Mouse (Mus musculus): ENCODE results near the gene Arl5a.
A peak's percentile ranks its signal among the peaks of the same experiment; 100 is the strongest.

The Arl5a gene

GRCm38 (mm10) chr2:52422871-52423610 lies 1.7 kb downstream of the Arl5a start:
- no peak for DNase-seq

- DNase-seq: peak; percentile 66
These were observed 3.5 kb downstream of the Arl5a start for GRCm38 (mm10) chr2:52421197-52421596.

- no peak for DNase-seq
These were observed 4.5 kb downstream of the Arl5a start for GRCm38 (mm10) chr2:52420001-52420710.

- no peak for DNase-seq
These were observed 5.4 kb downstream of the Arl5a start for GRCm38 (mm10) chr2:52419295-52419694.

- DNase-seq: no peak
These were observed 12.1 kb downstream of the Arl5a start for GRCm38 (mm10) chr2:52412524-52413037.

- no peak for DNase-seq
These were observed 18.2 kb downstream of the Arl5a start for GRCm38 (mm10) chr2:52406480-52406879.

GRCm38 (mm10) chr2:52405238-52405637 lies 19.5 kb downstream of the Arl5a start:
- DNase-seq: no peak

- no peak for DNase-seq
These were observed 30.2 kb downstream of the Arl5a start for GRCm38 (mm10) chr2:52394529-52394928.

GRCm38 (mm10) chr2:52390415-52390975 lies 34.2 kb downstream of the Arl5a start:
- no peak for DNase-seq

- no peak for DNase-seq
These were observed 34.7 kb downstream of the Arl5a start for GRCm38 (mm10) chr2:52389975-52390374.

GRCm38 (mm10) chr2:52386451-52386850 lies 38.2 kb downstream of the Arl5a start:
- no peak for DNase-seq

- no peak for DNase-seq
These were observed 38.7 kb downstream of the Arl5a start for GRCm38 (mm10) chr2:52386037-52386436.

GRCm38 (mm10) chr2:52378848-52379261 lies 45.8 kb downstream of the Arl5a start:
- no peak for DNase-seq

- DNase-seq: no peak
These were observed 46.3 kb downstream of the Arl5a start, which contains the start of gene Neb for GRCm38 (mm10) chr2:52378448-52378804. Gene Neb (minus strand): TSS chr2:52378474.

- DNase-seq: no peak
These were observed 46.8 kb downstream of the Arl5a start for GRCm38 (mm10) chr2:52377706-52378447.

GRCm38 (mm10) chr2:52374706-52375105 lies 50.0 kb downstream of the Arl5a start:
- no peak for DNase-seq

GRCm38 (mm10) chr2:52372480-52372879 lies 52.2 kb downstream of the Arl5a start:
- no peak for DNase-seq

GRCm38 (mm10) chr2:52372080-52372479 lies 52.6 kb downstream of the Arl5a start:
- DNase-seq: no peak

GRCm38 (mm10) chr2:52371066-52371465 lies 53.6 kb downstream of the Arl5a start:
- no peak for DNase-seq

GRCm38 (mm10) chr2:52369622-52370021 lies 55.1 kb downstream of the Arl5a start:
- DNase-seq: no peak

- DNase-seq: no peak
These were observed 57.0 kb downstream of the Arl5a start for GRCm38 (mm10) chr2:52367665-52368064.

- DNase-seq: no peak
These were observed 57.5 kb downstream of the Arl5a start for GRCm38 (mm10) chr2:52367248-52367647.

- DNase-seq: no peak
These were observed 63.6 kb downstream of the Arl5a start for GRCm38 (mm10) chr2:52361086-52361485.

Measured in kidney, adult 11 months (tissue).